Mouse (Mus musculus): ENCODE data around the gene Rffl. TPM values are rescaled to one million over a fixed set of nuclear protein-coding genes. Genes with fewer than 3 reads are reported as not detected.

Gene Rffl
- polyA plus RNA-seq, 1 experiment from 2014 or later = 8.7 TPM

GRCm38 (mm10) chr11:82854111-82854510 is 16.9 kb downstream of the Rffl start:
- Histone ChIP-seq H3K27ac (replicated peaks) (no peak overlapping the region), H3K4me1 (peaks cover 21% of the 10 kb centered on the region), H3K9me3 (no peaks in the 10 kb centered on the region), H3K36me3 (no peaks in the 10 kb centered on the region), H3K27me3 (no peaks in the 10 kb centered on the region), H3K4me3 (no peak overlapping the region), H3K4me2 (replicated peaks) (no peak overlapping the region), H3K9ac (replicated peaks) (no peak overlapping the region)
- WGBS = 87% methylated on average over 6 of the region's 6 CpGs
- no peak for ATAC-seq (replicated peaks)

- no peak overlapping the region for H3K9ac ChIP-seq (replicated peaks)
Measured at GRCm38 (mm10) chr11:82852958-82853357, 18.1 kb downstream of the Rffl start.

GRCm38 (mm10) chr11:82852540-82852939 is 18.5 kb downstream of the Rffl start:
- H3K36me3 ChIP-seq = no peaks in the 10 kb centered on the region
- H3K4me1 ChIP-seq = peaks cover 26% of the 10 kb centered on the region
- no peak overlapping the region for H3K27ac ChIP-seq (replicated peaks)
- WGBS = 80% methylated on average over 10 of the region's 10 CpGs
- no peak overlapping the region for H3K9ac ChIP-seq (replicated peaks)
- no peaks in the 10 kb centered on the region for H3K27me3 ChIP-seq
- H3K4me2 ChIP-seq (replicated peaks) = no peak overlapping the region
- no peak overlapping the region for H3K4me3 ChIP-seq
- no peak for ATAC-seq (replicated peaks)
- no peaks in the 10 kb centered on the region for H3K9me3 ChIP-seq

More at GRCm38 (mm10) chr11:82852958-82853357, 18.1 kb downstream of the Rffl start:
- no peak overlapping the region for H3K4me2 ChIP-seq (replicated peaks)
- H3K27me3 ChIP-seq = no peaks in the 10 kb centered on the region
- no peaks in the 10 kb centered on the region for H3K36me3 ChIP-seq
- H3K9me3 ChIP-seq = no peaks in the 10 kb centered on the region
- WGBS = 86% methylated on average over 7 of the region's 7 CpGs
- H3K4me3 ChIP-seq = no peak overlapping the region
- H3K27ac ChIP-seq (replicated peaks) = no peak overlapping the region
- no peak for ATAC-seq (replicated peaks)
- H3K4me1 ChIP-seq = peaks cover 22% of the 10 kb centered on the region

GRCm38 (mm10) chr11:82852115-82852514 is 18.9 kb downstream of the Rffl start:
- no peak overlapping the region for H3K4me2 ChIP-seq (replicated peaks)
- H3K27ac ChIP-seq (replicated peaks) = no peak overlapping the region
- no peaks in the 10 kb centered on the region for H3K36me3 ChIP-seq
- no peak overlapping the region for H3K9ac ChIP-seq (replicated peaks)
- WGBS = 86% methylated on average over 11 of the region's 11 CpGs
- ATAC-seq (replicated peaks) = no peak
- no peak overlapping the region for H3K4me3 ChIP-seq
- no peaks in the 10 kb centered on the region for H3K9me3 ChIP-seq
- peaks cover 27% of the 10 kb centered on the region for H3K4me1 ChIP-seq
- H3K27me3 ChIP-seq = no peaks in the 10 kb centered on the region

GRCm38 (mm10) chr11:82850259-82850658 is 20.8 kb downstream of the Rffl start:
- no peak for ATAC-seq (replicated peaks)
- H3K4me3 ChIP-seq = no peak overlapping the region
- no peaks in the 10 kb centered on the region for H3K36me3 ChIP-seq
- no peaks in the 10 kb centered on the region for H3K27me3 ChIP-seq
- 53% methylated on average over 5 of the region's 5 CpGs for WGBS
- H3K9ac ChIP-seq (replicated peaks) = no peak overlapping the region
- H3K4me2 ChIP-seq (replicated peaks) = no peak overlapping the region
- H3K4me1 ChIP-seq = peaks cover 24% of the 10 kb centered on the region
- H3K27ac ChIP-seq (replicated peaks) = no peak overlapping the region; the same call in 1 of the 2 replicates
- no peaks in the 10 kb centered on the region for H3K9me3 ChIP-seq

- no peaks in the 10 kb centered on the region for H3K9me3 ChIP-seq
- H3K27me3 ChIP-seq = no peaks in the 10 kb centered on the region
- no peaks in the 10 kb centered on the region for H3K36me3 ChIP-seq
- H3K4me3 ChIP-seq = no peak overlapping the region
- 8% methylated on average over 6 of the region's 6 CpGs for WGBS
- peaks cover 23% of the 10 kb centered on the region for H3K4me1 ChIP-seq
- ATAC-seq (replicated peaks) = no peak
- H3K27ac ChIP-seq (replicated peaks) = no peak overlapping the region
- H3K4me2 ChIP-seq (replicated peaks) = no peak overlapping the region
- no peak overlapping the region for H3K9ac ChIP-seq (replicated peaks)
Measured at GRCm38 (mm10) chr11:82847571-82848000, 23.4 kb downstream of the Rffl start.

- Histone ChIP-seq H3K4me2 (replicated peaks) (no peak overlapping the region), H3K27me3 (no peaks in the 10 kb centered on the region), H3K4me3 (no peak overlapping the region), H3K4me1 (peaks cover 23% of the 10 kb centered on the region), H3K27ac (replicated peaks) (no peak overlapping the region), H3K36me3 (no peaks in the 10 kb centered on the region), H3K9ac (replicated peaks) (no peak overlapping the region), H3K9me3 (no peaks in the 10 kb centered on the region)
- 55% methylated on average over 3 of the region's 3 CpGs for WGBS
- no peak for ATAC-seq (replicated peaks)
Measured at GRCm38 (mm10) chr11:82846938-82847337, 24.1 kb downstream of the Rffl start.

- 45% methylated on average over 4 of the region's 4 CpGs for WGBS
- 0 out of 2 replicates have a peak overlapping the region, but pooled peaks have one; percentile 0 for H3K4me3 ChIP-seq
Measured at GRCm38 (mm10) chr11:82846079-82846436, 25.0 kb downstream of the Rffl start.

GRCm38 (mm10) chr11:82845415-82846078 is 25.5 kb downstream of the Rffl start:
- Histone ChIP-seq H3K9me3 (no peaks in the 10 kb centered on the region), H3K4me3 (0 out of 2 replicates have a peak overlapping the region, but pooled peaks have one; percentile 0), H3K27ac (replicated peaks) (no peak overlapping the region), H3K27me3 (no peaks in the 10 kb centered on the region), H3K9ac (replicated peaks) (0 out of 2 replicates have a peak overlapping the region, but pooled peaks have one; percentile 0), H3K36me3 (no peaks in the 10 kb centered on the region), H3K4me2 (replicated peaks) (peak overlapping the region; percentile 19), H3K4me1 (peaks cover 23% of the 10 kb centered on the region)
- ATAC-seq (replicated peaks) = no peak
- 26% methylated on average over 16 of the region's 16 CpGs for WGBS

More at GRCm38 (mm10) chr11:82846079-82846436, 25.0 kb downstream of the Rffl start:
- no peak for ATAC-seq (replicated peaks)
- H3K4me2 ChIP-seq (replicated peaks) = peak overlapping the region; percentile 19; the same call in 1 of the 2 replicates
- H3K36me3 ChIP-seq = no peaks in the 10 kb centered on the region
- no peaks in the 10 kb centered on the region for H3K9me3 ChIP-seq
- peaks cover 23% of the 10 kb centered on the region for H3K4me1 ChIP-seq
- no peaks in the 10 kb centered on the region for H3K27me3 ChIP-seq
- H3K27ac ChIP-seq (replicated peaks) = no peak overlapping the region
- H3K9ac ChIP-seq (replicated peaks) = 0 out of 2 replicates have a peak overlapping the region, but pooled peaks have one; percentile 0

- ATAC-seq (replicated peaks) = no peak
- Histone ChIP-seq H3K4me1 (peaks cover 18% of the 10 kb centered on the region), H3K4me2 (replicated peaks) (no peak overlapping the region), H3K9ac (replicated peaks) (no peak overlapping the region), H3K9me3 (no peaks in the 10 kb centered on the region), H3K4me3 (no peak overlapping the region), H3K27me3 (no peaks in the 10 kb centered on the region), H3K36me3 (no peaks in the 10 kb centered on the region), H3K27ac (replicated peaks) (no peak overlapping the region)
- 78% methylated on average over 11 of the region's 11 CpGs for WGBS
Measured at GRCm38 (mm10) chr11:82844771-82845414, 26.1 kb downstream of the Rffl start.

- H3K4me3 ChIP-seq = no peak overlapping the region
- H3K4me2 ChIP-seq (replicated peaks) = no peak overlapping the region
- H3K4me1 ChIP-seq = peaks cover 19% of the 10 kb centered on the region
- ATAC-seq (replicated peaks) = no peak
- no peaks in the 10 kb centered on the region for H3K9me3 ChIP-seq
- no peak overlapping the region for H3K9ac ChIP-seq (replicated peaks)
- 44% methylated on average over 5 of the region's 5 CpGs for WGBS
- no peak overlapping the region for H3K27ac ChIP-seq (replicated peaks)
- no peaks in the 10 kb centered on the region for H3K36me3 ChIP-seq
- no peaks in the 10 kb centered on the region for H3K27me3 ChIP-seq
Measured at GRCm38 (mm10) chr11:82838511-82838910, 32.5 kb downstream of the Rffl start.

- Histone ChIP-seq H3K9me3 (no peaks in the 10 kb centered on the region), H3K27me3 (no peaks in the 10 kb centered on the region), H3K4me1 (peaks cover 19% of the 10 kb centered on the region), H3K4me2 (replicated peaks) (no peak overlapping the region), H3K4me3 (no peak overlapping the region), H3K27ac (replicated peaks) (0 out of 2 replicates have a peak overlapping the region, but pooled peaks have one; percentile 35), H3K9ac (replicated peaks) (no peak overlapping the region), H3K36me3 (no peaks in the 10 kb centered on the region)
- ATAC-seq (replicated peaks) = no peak
- WGBS = 15% methylated on average over 7 of the region's 7 CpGs
Measured at GRCm38 (mm10) chr11:82837848-82838247, 33.2 kb downstream of the Rffl start.

All from forebrain, embryonic 15.5 days (tissue).